Mouse (Mus musculus) midbrain, embryonic 12.5 days (tissue): ENCODE results near the gene Nelfe. TPM values are rescaled to one million over a fixed set of nuclear protein-coding genes. Genes with fewer than 3 reads are reported as not detected.
"Not testable (repeated sequence)": the region's sequence is repeated elsewhere in the genome, so short reads cannot be mapped to it uniquely, and the experiment has no call there.

Experiments
- ATAC-seq: fragments of 200-750 bp; cut with Nextera tagmentation; 2 replicates; pipeline ENCODE4 v1.8.0; 2017; ENCODE audit warnings: low read depth, moderate TSS enrichment, moderate library complexity; ENCODE audit not compliant: low FRiP score
- H3K27ac ChIP-seq: fragments of 300-500 bp; sonication (generic); replicated peaks from 2 replicates; pipeline ENCODE4 v1.5.1; 2016; ENCODE audit warnings: mild to moderate bottlenecking
- H3K27me3 ChIP-seq: fragments of 300-500 bp; sonication (generic); 2 replicates; pipeline ENCODE4 v1.6.1; 2016; ENCODE audit warnings: mild to moderate bottlenecking
- H3K36me3 ChIP-seq: fragments of 300-500 bp; sonication (generic); 2 replicates; pipeline ENCODE4 v1.6.1; 2016
- H3K4me1 ChIP-seq: fragments of 300-500 bp; sonication (generic); 2 replicates; pipeline ENCODE4 v1.6.1; 2016
- H3K4me2 ChIP-seq: fragments of 300-500 bp; sonication (generic); replicated peaks from 2 replicates; pipeline ENCODE4 v1.6.1; 2016; ENCODE audit warnings: mild to moderate bottlenecking, moderate library complexity
- H3K4me3 ChIP-seq: fragments of 300-500 bp; sonication (generic); 2 replicates; pipeline ENCODE4 v1.5.1; 2016; ENCODE audit warnings: mild to moderate bottlenecking
- H3K9ac ChIP-seq: fragments of 300-500 bp; sonication (generic); replicated peaks from 2 replicates; pipeline ENCODE4 v1.6.1; 2016; ENCODE audit warnings: mild to moderate bottlenecking, moderate library complexity
- H3K9me3 ChIP-seq: fragments of 300-500 bp; sonication (generic); 2 replicates; pipeline ENCODE4 v1.6.1; 2016; ENCODE audit warnings: mild to moderate bottlenecking
- WGBS: fragments of 180-500 bp; shearing (Covaris S2); methylation state at CpG from one replicate; pipeline ENCODE4 v1.1.7; 2016; 5-methylcytosine and 5-hydroxymethylcytosine counted together
- polyA plus RNA-seq: library from polyadenylated mRNA; unstranded; fragments of >200 nt; fragmentation: Nextera tagmentation; extraction: Ambion mirVana; gene quantifications from 2 replicates; pipeline ENCODE4 v1.2.1, GENCODE M21; 2016

Nelfe gene
- 114 TPM in 2 replicates for polyA plus RNA-seq

GRCm38 (mm10) chr17:34849722-34850516 lies at the start of gene Nelfe, which contains the start of gene Skiv2l:
Gene Nelfe (plus strand): TSS chr17:34850391.
Gene Skiv2l (minus strand): TSS chr17:34850210.
- Histone ChIP-seq H3K36me3 (peaks cover 62% of the 10 kb centered on the region), H3K27ac (peak within 1 kb of the TSS; percentile 55; the same call in 1 of the 2 replicates), H3K9me3 (no peaks in the 10 kb centered on the region)

DNA sequence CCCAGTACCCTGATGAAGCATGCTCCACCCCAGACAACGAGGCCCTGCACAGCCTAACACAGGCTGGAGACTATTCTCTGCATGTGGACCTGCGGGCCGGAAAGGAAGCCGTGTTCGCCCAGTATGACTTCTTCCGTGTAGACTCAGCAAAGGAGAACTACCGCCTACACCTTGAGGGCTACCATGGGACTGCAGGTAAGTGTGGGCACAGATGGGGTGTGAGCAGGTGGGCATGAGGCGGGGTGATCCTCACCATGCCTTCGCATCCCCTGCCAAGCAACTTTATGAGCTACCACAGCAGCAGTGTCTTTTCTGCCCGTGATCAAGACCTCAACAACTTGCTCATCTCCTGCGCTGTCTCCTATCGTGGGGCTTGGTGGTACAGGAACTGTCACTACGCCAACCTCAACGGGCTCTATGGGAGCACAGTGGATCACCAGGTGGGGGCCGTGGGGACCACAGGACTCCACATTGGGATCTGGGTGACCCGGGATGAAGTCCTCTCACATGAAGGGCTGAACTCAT lies 49.3 kb upstream of the Nelfe start:
- ATAC-seq, H3K27me3 ChIP-seq, H3K9ac ChIP-seq, H3K27ac ChIP-seq, H3K4me1 ChIP-seq, H3K4me3 ChIP-seq, H3K4me2 ChIP-seq, H3K36me3 ChIP-seq, H3K9me3 ChIP-seq: not testable (repeated sequence)
- 91% methylated on average over 16 of the region's 16 CpGs for WGBS

More at GRCm38 (mm10) chr17:34849722-34850516, at the start of gene Nelfe, which contains the start of gene Skiv2l:
- Histone ChIP-seq H3K4me1 (peaks cover 22% of the 10 kb centered on the region), H3K4me3 (peak within 1 kb of the TSS; percentile 80), H3K9ac (peak within 1 kb of the TSS; percentile 88), H3K27me3 (no peaks in the 10 kb centered on the region), H3K4me2 (peak within 1 kb of the TSS; percentile 90)
- under 1% methylated on average over 53 of the region's 65 CpGs for WGBS
- ATAC-seq: peak; percentile 97

DNA sequence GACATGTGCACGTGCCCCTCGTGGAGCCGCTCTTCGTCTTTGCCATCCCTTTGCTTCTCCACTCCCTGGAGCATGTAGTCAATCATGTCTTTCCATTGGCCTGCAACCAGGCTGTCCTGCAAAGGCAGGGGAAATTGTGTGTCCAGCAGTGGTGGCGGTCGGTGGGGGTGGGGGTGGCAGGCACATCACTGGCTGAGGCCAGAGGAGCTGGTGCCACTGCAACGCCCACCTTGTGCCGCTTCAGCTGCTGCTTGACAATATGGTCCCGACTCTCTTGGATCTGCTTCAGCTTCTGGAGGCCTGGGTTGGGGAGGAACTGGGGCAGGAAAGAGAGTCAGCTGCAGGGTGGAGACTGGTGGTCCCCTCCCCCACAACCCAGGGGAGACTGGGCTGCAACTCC lies 47.4 kb upstream of the Nelfe start:
- not testable (repeated sequence) for H3K27me3 ChIP-seq, H3K9me3 ChIP-seq, H3K4me3 ChIP-seq, H3K4me1 ChIP-seq, H3K36me3 ChIP-seq, ATAC-seq, H3K9ac ChIP-seq, H3K27ac ChIP-seq, H3K4me2 ChIP-seq
- WGBS: 91% methylated on average over 9 of the region's 9 CpGs

GRCm38 (mm10) chr17:34803367-34803766 lies 46.8 kb upstream of the Nelfe start:
- H3K27ac ChIP-seq: not testable (repeated sequence)
- WGBS: 93% methylated on average over 6 of the region's 6 CpGs

GRCm38 (mm10) chr17:34804301-34804700 lies 45.9 kb upstream of the Nelfe start, which contains the start of gene Cyp21a1:
Gene Cyp21a1 (minus strand): TSS chr17:34804561.
- H3K4me2 ChIP-seq, H3K27ac ChIP-seq, H3K9ac ChIP-seq, H3K36me3 ChIP-seq, H3K27me3 ChIP-seq, H3K4me3 ChIP-seq, H3K4me1 ChIP-seq, H3K9me3 ChIP-seq, ATAC-seq: not testable (repeated sequence)
- 86% methylated on average over 2 of the region's 6 CpGs for WGBS

More at GRCm38 (mm10) chr17:34803367-34803766, 46.8 kb upstream of the Nelfe start:
- not testable (repeated sequence) for H3K27me3 ChIP-seq, H3K4me2 ChIP-seq, H3K4me3 ChIP-seq, H3K9ac ChIP-seq, H3K9me3 ChIP-seq, H3K36me3 ChIP-seq, ATAC-seq, H3K4me1 ChIP-seq

DNA sequence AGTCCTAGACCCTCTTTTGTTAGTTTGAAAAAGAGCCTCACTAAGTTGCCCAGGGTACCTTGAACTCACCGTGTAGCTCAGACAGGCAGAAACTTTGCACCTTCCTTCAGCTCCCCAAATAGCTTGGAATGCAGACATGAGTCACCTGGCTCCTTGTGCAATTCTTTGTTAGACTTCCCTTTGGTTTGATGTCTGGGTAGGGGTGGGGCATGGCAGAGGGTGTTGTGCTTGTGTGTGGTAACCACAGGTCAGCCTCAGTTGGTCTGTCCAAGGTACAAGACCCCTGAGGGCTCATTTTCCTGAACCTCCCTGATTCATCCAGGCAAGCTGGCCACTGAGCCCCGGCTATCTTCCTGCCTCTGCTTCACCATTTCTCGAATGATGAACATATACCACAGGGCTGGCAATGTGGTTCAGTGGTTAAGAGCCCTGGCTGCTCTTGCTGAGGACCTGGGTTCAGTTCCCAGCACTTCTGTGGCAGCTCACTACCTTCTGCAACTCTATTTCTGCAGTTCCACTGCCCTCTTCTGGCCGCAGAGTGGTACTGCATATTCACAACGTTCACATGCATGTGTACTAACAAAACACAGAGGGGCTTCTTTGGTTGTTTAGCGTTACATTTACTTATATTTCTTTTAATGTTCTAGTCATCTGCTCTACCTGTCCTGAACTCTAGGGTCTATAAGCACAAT lies 45.2 kb upstream of the Nelfe start:
- no peaks in the 10 kb centered on the region for H3K4me1 ChIP-seq
- H3K4me2 ChIP-seq: no peak overlapping the region
- H3K9me3 ChIP-seq: peaks cover 8% of the 10 kb centered on the region
- H3K4me3 ChIP-seq: no peak overlapping the region
- WGBS: 74% methylated on average over 6 of the region's 6 CpGs
- ATAC-seq: no peak
- no peaks in the 10 kb centered on the region for H3K36me3 ChIP-seq
- H3K27ac ChIP-seq: no peak overlapping the region
- no peak overlapping the region for H3K9ac ChIP-seq
- no peaks in the 10 kb centered on the region for H3K27me3 ChIP-seq

- no peak overlapping the region for H3K27ac ChIP-seq
- H3K9me3 ChIP-seq: peaks cover 8% of the 10 kb centered on the region
- no peak for ATAC-seq
- WGBS: 67% methylated on average over 3 of the region's 3 CpGs
- H3K4me1 ChIP-seq: no peaks in the 10 kb centered on the region
- H3K36me3 ChIP-seq: no peaks in the 10 kb centered on the region
- H3K4me2 ChIP-seq: no peak overlapping the region
- no peak overlapping the region for H3K4me3 ChIP-seq
- H3K9ac ChIP-seq: no peak overlapping the region
- H3K27me3 ChIP-seq: no peaks in the 10 kb centered on the region
Observed at GRCm38 (mm10) chr17:34807176-34807575, 43.0 kb upstream of the Nelfe start.

DNA sequence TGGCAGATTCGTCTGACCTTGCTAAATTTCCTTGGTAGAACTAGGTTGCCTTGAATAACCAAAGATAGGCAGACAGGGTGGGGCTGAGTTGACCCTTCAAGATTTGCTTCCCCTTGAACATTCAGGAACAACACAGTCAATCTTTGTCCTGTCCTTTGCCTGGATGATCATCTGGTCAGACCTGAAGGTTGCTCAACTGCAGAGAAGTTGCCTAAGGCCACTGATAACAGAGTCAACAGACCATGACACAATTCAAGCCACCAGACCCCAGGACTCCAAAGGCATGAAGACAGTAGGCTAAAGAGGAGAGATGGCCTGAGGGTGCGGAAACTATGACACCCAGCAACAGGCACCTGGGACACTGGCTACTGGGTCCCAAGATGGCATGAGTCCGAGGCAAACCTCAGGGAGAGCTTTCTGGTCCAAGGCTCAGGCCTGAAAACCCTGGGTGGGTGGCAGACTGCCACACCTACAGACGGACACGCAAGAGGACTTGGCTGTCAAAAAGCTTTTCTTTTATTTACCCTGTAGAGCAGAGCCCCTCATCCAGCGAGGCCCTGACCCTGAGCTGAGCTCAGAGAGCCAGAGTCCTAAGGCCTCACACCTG lies 41.5 kb upstream of the Nelfe start:
- peaks cover 8% of the 10 kb centered on the region for H3K9me3 ChIP-seq
- H3K9ac ChIP-seq: no peak overlapping the region
- no peak overlapping the region for H3K27ac ChIP-seq
- no peak for ATAC-seq
- no peaks in the 10 kb centered on the region for H3K4me1 ChIP-seq
- no peaks in the 10 kb centered on the region for H3K36me3 ChIP-seq
- H3K4me2 ChIP-seq: no peak overlapping the region
- no peaks in the 10 kb centered on the region for H3K27me3 ChIP-seq
- no peak overlapping the region for H3K4me3 ChIP-seq
- 83% methylated on average over 6 of the region's 6 CpGs for WGBS

- not testable (repeated sequence) for ATAC-seq, H3K36me3 ChIP-seq, H3K4me1 ChIP-seq, H3K9me3 ChIP-seq, H3K27ac ChIP-seq, H3K4me3 ChIP-seq, H3K9ac ChIP-seq, H3K27me3 ChIP-seq, H3K4me2 ChIP-seq
- 86% methylated on average over 5 of the region's 5 CpGs for WGBS
Observed at GRCm38 (mm10) chr17:34810411-34810810, 39.8 kb upstream of the Nelfe start.

DNA sequence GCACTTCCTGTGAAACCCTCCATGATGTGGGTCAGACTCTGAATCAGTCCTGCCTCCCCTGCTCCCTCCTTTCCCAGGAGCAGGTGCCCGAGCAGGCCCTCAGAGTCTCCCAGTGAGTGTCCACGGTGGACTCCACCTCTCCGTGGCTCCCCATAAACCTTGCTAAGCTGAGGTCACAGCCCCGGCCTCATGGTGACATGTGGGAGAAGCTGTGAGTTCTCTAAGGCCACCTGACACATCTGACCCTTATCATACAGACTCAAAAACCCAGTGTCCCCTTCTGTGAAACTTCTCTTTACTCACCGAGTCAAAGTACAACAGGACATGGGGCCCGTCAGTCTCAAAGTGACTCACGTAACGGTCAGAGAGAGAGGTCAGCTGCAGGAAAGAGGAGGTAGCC lies 39.4 kb upstream of the Nelfe start:
- H3K4me3 ChIP-seq, H3K27ac ChIP-seq, ATAC-seq, H3K27me3 ChIP-seq, H3K4me2 ChIP-seq, H3K36me3 ChIP-seq, H3K9me3 ChIP-seq, H3K9ac ChIP-seq, H3K4me1 ChIP-seq: not testable (repeated sequence)
- 80% methylated on average over 8 of the region's 8 CpGs for WGBS

DNA sequence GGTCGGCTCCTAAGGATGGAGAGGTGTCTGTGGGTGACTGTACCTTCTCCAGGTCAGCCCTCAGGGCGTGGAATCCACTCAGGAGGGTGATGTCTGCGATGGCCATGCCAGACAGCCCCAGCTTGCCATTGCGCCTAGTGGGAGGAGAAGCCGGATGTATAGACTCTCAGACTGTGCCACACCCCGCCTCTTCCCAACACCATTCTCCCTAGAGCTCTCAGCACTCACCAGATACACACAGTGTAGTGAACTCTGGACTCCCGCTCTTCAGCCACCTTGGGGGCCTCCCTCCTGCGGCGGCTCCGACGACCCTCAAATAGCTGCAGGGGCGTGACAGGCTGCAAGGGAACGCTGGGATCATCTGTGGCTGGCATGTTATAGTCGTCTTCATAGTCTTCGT lies 38.9 kb upstream of the Nelfe start:
- 76% methylated on average over 15 of the region's 15 CpGs for WGBS
- Histone ChIP-seq H3K9me3 (no peaks in the 10 kb centered on the region), H3K4me2 (no peak overlapping the region), H3K27me3 (no peaks in the 10 kb centered on the region), H3K9ac (no peak overlapping the region), H3K27ac (no peak overlapping the region), H3K4me3 (no peak overlapping the region), H3K36me3 (no peaks in the 10 kb centered on the region), H3K4me1 (no peaks in the 10 kb centered on the region)
- ATAC-seq: no peak

- H3K27ac ChIP-seq, H3K27me3 ChIP-seq, H3K9ac ChIP-seq, H3K4me2 ChIP-seq, H3K36me3 ChIP-seq, ATAC-seq, H3K4me3 ChIP-seq, H3K4me1 ChIP-seq, H3K9me3 ChIP-seq: not testable (repeated sequence)
- WGBS: 67% methylated on average over 12 of the region's 12 CpGs
Observed at GRCm38 (mm10) chr17:34813747-34814146, 36.4 kb upstream of the Nelfe start.
